Mouse (Mus musculus): ENCODE results near the gene Vmn1r44. TPM values are rescaled to one million over a fixed set of nuclear protein-coding genes. Genes with fewer than 3 reads are reported as not detected.
"Not testable (repeated sequence)": the region's sequence is repeated elsewhere in the genome, so short reads cannot be mapped to it uniquely, and the experiment has no call there.

Gene Vmn1r44
- polyA plus RNA-seq (2015; fragmentation: Nextera tagmentation; extraction: Ambion mirVana), result not detected in 2 replicates

DNA sequence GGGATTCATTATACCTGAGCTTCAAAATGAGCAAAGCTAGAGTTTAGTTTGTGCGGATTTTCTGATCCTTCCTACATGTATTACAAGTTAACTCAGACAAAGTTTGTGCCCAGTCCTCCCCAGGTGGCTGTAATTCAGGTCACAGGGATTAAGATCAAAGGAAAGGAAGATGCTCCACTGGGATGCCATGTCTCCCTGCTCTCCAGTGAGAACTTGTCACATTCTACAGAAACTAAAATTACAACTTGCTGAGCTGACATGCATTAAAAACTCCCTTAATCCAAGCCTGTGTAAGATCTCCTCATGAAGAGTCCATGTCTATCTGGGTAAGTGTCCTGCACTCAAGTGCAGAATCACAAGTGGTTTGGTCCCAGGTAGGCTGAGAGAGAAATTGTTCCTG lies at the start of gene Vmn1r44:
TSS of gene Vmn1r44 (plus strand) at position 301 of the 400 bp plus-strand sequence.
- no peak within 1 kb of the TSS for H3K4me2 ChIP-seq
- H3K36me3 ChIP-seq (replicated peaks), result no peaks in the 10 kb centered on the region
- no peak within 1 kb of the TSS for H3K4me3 ChIP-seq
- no peak for ATAC-seq (replicated peaks)
- no peak within 1 kb of the TSS for H3K9ac ChIP-seq
- H3K9me3 ChIP-seq, result 0 out of 2 replicates have a peak, but pooled peaks cover 3% of the 10 kb centered on the region
- WGBS, result 81% methylated on average over 1 of the region's 1 CpGs
- H3K4me1 ChIP-seq, result no peaks in the 10 kb centered on the region
- no peak within 1 kb of the TSS for H3K27ac ChIP-seq
- H3K27me3 ChIP-seq (replicated peaks), result no peaks in the 10 kb centered on the region

DNA sequence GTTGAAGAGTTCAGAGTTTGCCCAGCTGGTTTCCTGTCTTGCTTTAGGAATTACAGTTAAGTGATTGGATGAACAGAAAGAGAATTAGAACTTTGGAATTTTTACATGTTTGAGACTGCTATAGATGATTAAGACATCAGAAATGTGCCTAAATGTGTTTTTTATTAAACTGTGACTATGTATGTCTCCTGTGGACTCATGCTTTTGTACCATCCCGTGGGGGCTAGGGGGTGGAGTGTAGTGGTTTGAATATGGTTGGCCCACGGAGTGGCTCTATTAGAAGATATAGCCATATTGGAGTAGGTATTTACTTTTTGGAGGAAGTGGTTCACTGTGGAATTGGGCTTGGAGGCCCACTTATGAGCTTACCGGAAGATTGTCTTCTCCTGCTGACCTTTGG lies 25.9 kb upstream of the Vmn1r44 start:
- H3K27me3 ChIP-seq (replicated peaks), result no peaks in the 10 kb centered on the region
- no peak overlapping the region for H3K4me3 ChIP-seq
- no peaks in the 10 kb centered on the region for H3K4me1 ChIP-seq
- no peak overlapping the region for H3K4me2 ChIP-seq
- WGBS, result 72% methylated on average over 3 of the region's 3 CpGs
- no peak for ATAC-seq (replicated peaks)
- H3K27ac ChIP-seq, result no peak overlapping the region
- no peaks in the 10 kb centered on the region for H3K9me3 ChIP-seq
- no peak overlapping the region for H3K9ac ChIP-seq
- H3K36me3 ChIP-seq (replicated peaks), result no peaks in the 10 kb centered on the region

DNA sequence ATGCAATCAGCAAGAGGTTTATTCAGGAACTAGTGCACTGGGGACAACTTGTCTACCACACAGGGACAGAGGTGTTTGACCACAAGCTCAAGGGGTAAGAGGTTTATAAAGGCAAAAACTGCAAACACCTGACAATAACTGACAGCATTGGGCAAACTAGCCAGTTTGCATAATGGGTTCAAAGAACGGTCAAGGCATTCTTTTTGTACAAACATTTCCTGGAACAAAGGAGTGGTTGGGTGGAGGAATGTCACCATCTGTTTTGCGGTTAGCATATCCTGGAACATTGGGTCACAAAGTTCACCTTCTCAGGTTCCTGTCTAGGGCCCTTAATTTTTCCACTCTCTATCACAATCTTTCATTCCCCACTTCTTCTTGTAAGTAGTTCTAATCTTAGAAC lies 23.6 kb upstream of the Vmn1r44 start:
- Histone ChIP-seq H3K27me3 (replicated peaks) (no peaks in the 10 kb centered on the region), H3K36me3 (replicated peaks) (no peaks in the 10 kb centered on the region), H3K4me1 (no peaks in the 10 kb centered on the region), H3K9ac (no peak overlapping the region), H3K9me3 (no peaks in the 10 kb centered on the region), H3K4me2 (no peak overlapping the region), H3K27ac (no peak overlapping the region), H3K4me3 (no peak overlapping the region)
- 88% methylated on average over 2 of the region's 2 CpGs for WGBS
- no peak for ATAC-seq (replicated peaks)

DNA sequence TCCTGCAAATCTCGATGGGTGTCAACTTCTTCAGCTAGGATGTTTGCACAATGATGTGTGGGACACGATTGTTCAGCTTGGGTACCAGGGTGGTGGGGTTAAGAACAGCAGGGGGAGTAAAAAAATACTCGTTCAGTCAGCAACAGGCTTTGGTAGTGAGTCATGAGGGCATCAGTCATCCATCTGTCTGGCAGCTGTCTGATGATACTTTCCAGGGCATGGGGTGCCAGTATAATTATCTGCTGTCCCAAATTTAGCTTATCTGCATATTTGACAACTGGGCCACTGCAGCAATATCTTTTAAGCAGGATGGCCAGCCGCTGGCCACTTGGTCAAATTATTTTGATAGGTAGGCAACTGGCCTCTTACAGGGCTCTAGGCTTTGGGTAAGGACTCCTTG lies 19.7 kb upstream of the Vmn1r44 start:
- H3K4me2 ChIP-seq, result no peak overlapping the region
- H3K27me3 ChIP-seq (replicated peaks), result no peaks in the 10 kb centered on the region
- no peak overlapping the region for H3K27ac ChIP-seq
- H3K36me3 ChIP-seq (replicated peaks), result no peaks in the 10 kb centered on the region
- no peak overlapping the region for H3K9ac ChIP-seq
- H3K9me3 ChIP-seq, result no peaks in the 10 kb centered on the region
- H3K4me1 ChIP-seq, result no peaks in the 10 kb centered on the region
- WGBS, result 72% methylated on average over 4 of the region's 4 CpGs
- no peak overlapping the region for H3K4me3 ChIP-seq
- ATAC-seq (replicated peaks), result no peak

DNA sequence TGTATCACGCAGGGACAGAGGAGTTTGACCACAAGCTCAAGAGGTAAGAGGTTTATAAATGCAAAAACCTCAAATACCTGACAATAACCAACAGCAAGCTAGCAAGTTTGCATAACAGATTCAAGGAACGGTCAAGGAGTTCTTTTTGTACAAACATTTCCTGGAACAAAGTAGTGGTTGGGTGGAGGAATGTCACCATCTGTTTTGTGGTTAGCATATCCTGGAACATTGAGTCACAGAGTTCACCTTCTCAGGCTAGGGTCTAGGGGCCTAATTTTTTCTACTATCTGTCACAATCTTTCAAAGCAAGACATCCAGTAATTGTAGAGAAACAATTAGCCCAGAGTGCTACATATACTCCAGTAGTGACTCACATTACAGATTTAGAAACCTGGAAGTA lies 16.2 kb upstream of the Vmn1r44 start:
- 87% methylated on average over 2 of the region's 2 CpGs for WGBS
- no peaks in the 10 kb centered on the region for H3K4me1 ChIP-seq
- no peak overlapping the region for H3K4me3 ChIP-seq
- no peak for ATAC-seq (replicated peaks)
- no peaks in the 10 kb centered on the region for H3K9me3 ChIP-seq
- H3K27me3 ChIP-seq (replicated peaks), result no peaks in the 10 kb centered on the region
- H3K9ac ChIP-seq, result no peak overlapping the region
- H3K27ac ChIP-seq, result no peak overlapping the region
- no peak overlapping the region for H3K4me2 ChIP-seq
- H3K36me3 ChIP-seq (replicated peaks), result no peaks in the 10 kb centered on the region

DNA sequence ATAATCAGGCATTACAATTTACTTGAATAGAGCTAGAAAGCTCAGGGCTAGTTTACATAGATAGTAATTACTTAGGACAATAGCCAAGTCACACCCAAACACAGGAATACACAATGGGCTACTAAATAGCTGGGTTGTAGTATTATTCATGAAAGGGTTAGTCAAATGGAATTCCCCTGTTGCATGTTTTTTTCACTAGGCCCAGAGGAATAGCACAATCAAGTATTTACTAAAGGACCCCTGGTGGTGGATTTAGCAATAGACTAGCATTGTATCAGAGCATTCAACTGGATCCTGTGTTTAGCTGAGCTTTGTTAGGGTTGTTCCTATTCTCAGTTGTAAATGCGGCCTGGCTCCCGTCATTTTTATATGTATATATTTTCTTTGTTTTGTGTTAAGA lies 15.5 kb upstream of the Vmn1r44 start:
- Histone ChIP-seq H3K36me3 (replicated peaks) (no peaks in the 10 kb centered on the region), H3K4me1 (no peaks in the 10 kb centered on the region), H3K9ac (no peak overlapping the region), H3K9me3 (no peaks in the 10 kb centered on the region), H3K27ac (no peak overlapping the region), H3K4me3 (no peak overlapping the region), H3K4me2 (no peak overlapping the region), H3K27me3 (replicated peaks) (no peaks in the 10 kb centered on the region)
- ATAC-seq (replicated peaks), result no peak
- 74% methylated on average over 2 of the region's 2 CpGs for WGBS

DNA sequence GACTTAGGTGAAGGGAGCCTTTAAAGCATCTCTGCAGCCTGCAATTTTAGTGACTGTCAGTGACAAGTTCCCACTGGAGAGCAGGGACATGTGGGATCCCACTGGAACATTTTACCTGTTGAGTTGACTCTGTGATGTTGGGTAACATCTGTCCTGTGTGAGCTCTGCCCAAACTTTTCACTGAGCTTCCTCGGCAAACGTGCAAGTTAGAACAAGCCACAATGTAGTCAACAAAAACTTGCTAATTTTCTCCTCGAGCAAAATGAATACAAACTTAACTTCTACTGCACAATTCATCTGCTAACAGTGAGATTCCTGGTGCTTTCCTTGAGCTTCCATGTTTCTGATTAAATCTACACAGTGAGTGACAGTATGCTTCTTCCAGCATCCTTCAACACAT lies 7.1 kb upstream of the Vmn1r44 start, which contains the start of the genes Vmn1r42 and Vmn1r43:
TSS of gene Vmn1r42 (minus strand) at position 101 of the 400 bp plus-strand sequence.
TSS of gene Vmn1r43 (minus strand) at position 101 of the 400 bp plus-strand sequence.
- not testable (repeated sequence) for H3K4me2 ChIP-seq; H3K4me1 ChIP-seq; H3K36me3 ChIP-seq (replicated peaks); H3K27ac ChIP-seq; ATAC-seq (replicated peaks); H3K9me3 ChIP-seq; H3K4me3 ChIP-seq; H3K27me3 ChIP-seq (replicated peaks); H3K9ac ChIP-seq
- WGBS, result 77% methylated on average over 3 of the region's 3 CpGs

DNA sequence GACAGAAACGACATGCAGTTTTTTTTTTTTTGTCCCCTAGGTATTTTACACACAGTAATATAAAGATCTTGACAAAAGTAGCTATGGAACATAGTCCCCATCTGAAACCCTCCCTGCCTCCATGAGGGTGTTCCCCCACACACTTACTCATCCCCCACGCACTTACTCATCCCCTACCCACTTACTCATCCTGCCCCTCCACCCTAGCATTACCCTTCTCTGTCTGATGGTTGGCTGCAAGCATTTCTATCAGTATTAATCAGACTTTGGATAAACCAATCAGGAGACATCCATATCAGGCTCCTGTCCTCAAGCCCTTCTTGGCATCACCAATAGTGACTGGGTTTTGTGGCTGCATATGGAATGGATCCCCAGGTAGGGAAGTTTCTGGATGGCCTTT lies 6.5 kb upstream of the Vmn1r44 start:
- Histone ChIP-seq H3K9me3 (0 out of 2 replicates have a peak, but pooled peaks cover 3% of the 10 kb centered on the region), H3K4me1 (no peaks in the 10 kb centered on the region), H3K36me3 (replicated peaks) (no peaks in the 10 kb centered on the region), H3K4me3 (no peak overlapping the region), H3K9ac (no peak overlapping the region), H3K27me3 (replicated peaks) (no peaks in the 10 kb centered on the region), H3K27ac (no peak overlapping the region), H3K4me2 (no peak overlapping the region)
- WGBS, result 79% methylated on average over 2 of the region's 2 CpGs
- ATAC-seq (replicated peaks), result no peak

DNA sequence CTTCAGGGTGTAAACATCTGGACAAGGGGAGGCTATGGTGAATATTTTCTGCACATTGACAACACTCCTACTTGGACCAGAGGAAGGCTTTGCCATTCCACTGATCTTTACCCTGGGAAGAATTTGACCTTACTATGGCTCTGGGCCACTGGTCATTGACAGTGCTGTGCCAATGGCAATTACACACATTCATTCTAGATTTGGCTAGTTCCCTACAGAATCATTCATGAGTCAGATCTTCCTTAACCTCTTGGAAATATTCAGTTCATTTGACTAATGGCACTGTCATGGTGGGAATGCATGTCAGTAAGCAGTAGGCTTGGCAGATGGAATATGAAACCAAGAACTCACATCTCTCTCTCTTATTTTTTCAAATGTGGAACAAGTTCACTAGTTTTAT lies 2.6 kb upstream of the Vmn1r44 start:
- H3K9me3 ChIP-seq, result 0 out of 2 replicates have a peak, but pooled peaks cover 3% of the 10 kb centered on the region
- no peak overlapping the region for H3K27ac ChIP-seq
- no peak overlapping the region for H3K4me3 ChIP-seq
- no peaks in the 10 kb centered on the region for H3K4me1 ChIP-seq
- H3K4me2 ChIP-seq, result no peak overlapping the region
- ATAC-seq (replicated peaks), result no peak
- no peaks in the 10 kb centered on the region for H3K36me3 ChIP-seq (replicated peaks)
- H3K27me3 ChIP-seq (replicated peaks), result no peaks in the 10 kb centered on the region
- H3K9ac ChIP-seq, result no peak overlapping the region

DNA sequence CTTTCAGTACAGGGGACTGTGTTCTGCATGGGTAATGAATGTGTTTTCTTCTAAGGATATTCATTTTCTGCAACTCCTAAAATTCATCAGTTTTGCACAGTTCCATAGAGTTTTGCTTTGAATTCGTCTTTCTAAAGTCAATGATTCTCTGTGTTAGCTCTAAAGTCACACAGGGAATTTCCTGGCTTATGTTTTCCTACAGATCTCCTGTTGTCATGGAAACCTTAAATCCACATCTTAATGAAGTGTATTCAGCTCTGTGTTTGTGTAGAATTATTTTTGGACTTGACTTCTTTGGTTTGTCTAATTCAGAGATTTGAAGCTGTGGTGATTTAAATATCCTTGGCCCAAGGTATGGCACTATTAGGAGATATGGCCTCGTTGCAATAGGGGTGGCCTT lies 352 bp downstream of the Vmn1r44 start:
- Histone ChIP-seq H3K27ac (no peak overlapping the region), H3K4me3 (no peak overlapping the region), H3K27me3 (replicated peaks) (no peaks in the 10 kb centered on the region), H3K36me3 (replicated peaks) (no peaks in the 10 kb centered on the region), H3K9me3 (0 out of 2 replicates have a peak, but pooled peaks cover 3% of the 10 kb centered on the region), H3K9ac (no peak overlapping the region), H3K4me1 (no peaks in the 10 kb centered on the region), H3K4me2 (no peak overlapping the region)
- 60% methylated on average over 2 of the region's 2 CpGs for WGBS
- ATAC-seq (replicated peaks), result no peak

DNA sequence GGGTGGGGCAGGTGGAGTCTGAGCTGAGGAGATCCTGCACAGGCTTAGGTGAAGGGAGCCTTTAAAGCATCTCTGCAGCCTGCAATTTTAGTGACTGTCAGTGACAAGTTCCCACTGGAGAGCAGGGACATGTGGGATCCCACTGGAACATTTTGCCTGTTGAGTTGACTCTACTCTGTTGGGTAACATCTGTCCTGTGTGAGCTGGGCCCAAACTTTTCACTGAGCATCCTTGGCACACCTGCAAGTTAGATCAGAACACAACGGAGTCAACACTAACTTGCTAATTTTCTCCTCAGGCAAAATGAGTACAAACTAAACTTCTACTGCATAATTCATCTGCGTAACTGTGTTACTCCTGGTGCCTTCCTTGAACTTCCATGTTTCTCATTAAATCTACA lies 57.0 kb downstream of the Vmn1r44 start, which contains the start of gene Vmn1r45:
TSS of gene Vmn1r45 (minus strand) at position 101 of the 400 bp plus-strand sequence.
- 91% methylated on average over 2 of the region's 2 CpGs for WGBS

DNA sequence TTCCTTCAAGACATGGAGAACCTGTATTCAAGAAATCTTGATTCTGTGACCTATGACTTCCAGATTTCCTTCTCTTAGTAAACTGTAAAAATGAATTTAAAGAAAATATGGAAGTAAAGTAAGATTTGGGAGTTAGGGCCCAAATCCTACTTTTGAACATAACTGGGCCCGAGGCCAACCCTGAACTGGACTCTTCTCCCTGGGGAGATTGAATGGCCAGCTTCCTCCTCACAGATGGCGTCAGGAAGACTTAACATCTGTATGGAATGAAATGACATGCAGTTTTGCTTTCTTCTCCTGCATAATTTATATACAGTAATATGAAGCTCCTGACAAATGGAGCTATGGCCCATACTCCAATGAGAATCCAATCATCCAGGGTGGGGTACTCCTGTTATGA lies 57.5 kb downstream of the Vmn1r44 start:
- no peak for ATAC-seq (replicated peaks)
- 84% methylated on average over 2 of the region's 2 CpGs for whole genome bisulfite sequencing

More for the DNA sequence above, 57.0 kb downstream of the Vmn1r44 start, which contains the start of gene Vmn1r45:
- not testable (repeated sequence) for H3K4me3 ChIP-seq; H3K4me2 ChIP-seq; H3K36me3 ChIP-seq (replicated peaks); H3K9ac ChIP-seq; H3K27me3 ChIP-seq (replicated peaks); H3K27ac ChIP-seq; H3K9me3 ChIP-seq; ATAC-seq (replicated peaks); H3K4me1 ChIP-seq

More for the DNA sequence above, 57.5 kb downstream of the Vmn1r44 start:
- H3K4me3 ChIP-seq, result no peak overlapping the region
- H3K36me3 ChIP-seq (replicated peaks), result no peaks in the 10 kb centered on the region
- no peak overlapping the region for H3K27ac ChIP-seq
- no peaks in the 10 kb centered on the region for H3K27me3 ChIP-seq (replicated peaks)
- H3K9me3 ChIP-seq, result no peaks in the 10 kb centered on the region
- H3K9ac ChIP-seq, result no peak overlapping the region
- no peak overlapping the region for H3K4me2 ChIP-seq
- no peaks in the 10 kb centered on the region for H3K4me1 ChIP-seq
